Mouse (Mus musculus): ENCODE data around the gene Nup214. TPM values are rescaled to one million over a fixed set of nuclear protein-coding genes. Genes with fewer than 3 reads are reported as not detected.

The Nup214 gene
- polyA plus RNA-seq, 1 experiment from 2014 or later, result 47.8 TPM

DNA sequence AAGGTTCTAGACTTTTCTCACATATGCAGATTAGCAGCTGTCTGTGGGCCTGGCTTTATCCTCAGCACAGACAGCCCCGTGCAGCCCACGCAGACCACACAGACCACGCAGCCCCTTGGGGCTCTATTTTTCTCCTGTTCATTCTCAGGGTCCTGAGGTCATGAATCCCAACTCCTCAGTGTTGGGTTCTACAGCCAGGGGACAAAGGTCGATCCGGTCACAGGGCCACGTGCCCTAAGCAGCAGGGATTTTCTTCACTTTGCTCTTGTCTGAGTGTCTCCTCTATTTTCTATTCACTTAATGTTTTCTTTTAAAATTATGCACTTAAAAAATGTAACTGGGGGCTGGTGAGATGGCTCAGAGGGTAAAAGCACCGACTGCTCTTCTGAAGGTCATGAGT lies 101.1 kb downstream of the Nup214 start:
- no peaks in the 10 kb centered on the region for H3K9me3 ChIP-seq (replicated peaks; ENCODE audit: control insufficient read depth, low read length)
- WGBS, result 76% methylated on average over 7 of the region's 7 CpGs
- H3K4me3 ChIP-seq (ENCODE audit: low read depth, low read length), result no peak overlapping the region
- DNase-seq (ENCODE audit: low spot score) (no peak), ATAC-seq (no peak)
- H3K27ac ChIP-seq (ENCODE audit: low read depth, low read length), result no peak overlapping the region
- H3K36me3 ChIP-seq (ENCODE audit: control insufficient read depth, insufficient read depth, low read length), result no peaks in the 10 kb centered on the region
- H3K4me1 ChIP-seq (ENCODE audit: control insufficient read depth, insufficient read depth, low read length), result no peaks in the 10 kb centered on the region
- no peak overlapping the region for H3K4me2 ChIP-seq (ENCODE audit: low read length)
- no peaks in the 10 kb centered on the region for H3K27me3 ChIP-seq (replicated peaks; ENCODE audit: control insufficient read depth, insufficient read depth, low read length)
- H3K9ac ChIP-seq (ENCODE audit: low read length), result no peak overlapping the region

DNA sequence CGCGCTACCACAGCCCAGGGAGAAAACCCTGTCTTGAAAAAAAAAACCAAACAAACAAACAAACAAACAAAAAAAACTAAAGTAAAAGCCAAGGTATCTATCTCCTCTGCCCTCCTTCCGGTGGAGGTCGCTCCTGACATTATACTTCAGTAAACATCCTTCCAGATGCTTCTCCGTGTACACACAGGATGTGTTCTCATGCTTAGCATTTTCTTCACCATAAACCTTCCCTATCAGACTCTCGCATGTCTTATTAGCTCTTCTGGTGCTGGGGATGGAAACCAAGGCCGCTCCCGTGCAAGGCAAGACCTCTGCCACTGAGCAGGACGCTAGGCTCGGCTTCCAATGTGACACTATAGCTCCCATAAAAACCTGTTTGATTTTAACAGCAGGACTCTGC lies 103.5 kb downstream of the Nup214 start:
- H3K4me3 ChIP-seq (ENCODE audit: low read depth, low read length), result no peak overlapping the region
- ATAC-seq (no peak), DNase-seq (ENCODE audit: low spot score) (no peak)
- H3K9ac ChIP-seq (ENCODE audit: low read length), result no peak overlapping the region
- H3K27ac ChIP-seq (ENCODE audit: low read depth, low read length), result no peak overlapping the region
- no peaks in the 10 kb centered on the region for H3K4me1 ChIP-seq (ENCODE audit: control insufficient read depth, insufficient read depth, low read length)
- no peaks in the 10 kb centered on the region for H3K9me3 ChIP-seq (replicated peaks; ENCODE audit: control insufficient read depth, low read length)
- H3K27me3 ChIP-seq (replicated peaks; ENCODE audit: control insufficient read depth, insufficient read depth, low read length), result peaks cover 14% of the 10 kb centered on the region
- H3K4me2 ChIP-seq (ENCODE audit: low read length), result no peak overlapping the region
- WGBS, result 86% methylated on average over 10 of the region's 10 CpGs
- H3K36me3 ChIP-seq (ENCODE audit: control insufficient read depth, insufficient read depth, low read length), result no peaks in the 10 kb centered on the region

DNA sequence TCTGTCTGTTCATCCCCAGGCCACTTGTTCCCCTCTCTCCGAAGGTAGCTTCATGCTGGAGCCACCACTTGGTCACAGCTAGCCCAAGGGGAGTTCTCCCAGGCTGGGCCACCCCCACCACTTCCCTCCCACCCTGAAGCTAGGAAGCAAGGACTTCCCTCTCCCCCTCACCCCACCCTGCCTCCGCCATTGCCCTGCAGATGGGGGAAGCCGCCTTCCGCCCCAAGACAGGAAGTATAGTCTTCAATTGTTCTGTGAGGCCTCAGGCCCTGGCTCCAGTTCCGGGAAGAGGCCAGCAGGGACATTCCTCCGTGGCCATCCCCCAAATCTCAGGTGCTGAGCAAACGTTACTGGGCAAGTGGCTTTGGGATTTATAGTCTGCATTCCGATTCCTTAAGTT lies 104.3 kb downstream of the Nup214 start:
- Histone ChIP-seq H3K36me3 (ENCODE audit: control insufficient read depth, insufficient read depth, low read length) (no peaks in the 10 kb centered on the region), H3K27ac (ENCODE audit: low read depth, low read length) (no peak overlapping the region), H3K4me2 (ENCODE audit: low read length) (no peak overlapping the region), H3K9ac (ENCODE audit: low read length) (no peak overlapping the region), H3K27me3 (replicated peaks; ENCODE audit: control insufficient read depth, insufficient read depth, low read length) (peaks cover 22% of the 10 kb centered on the region), H3K4me3 (ENCODE audit: low read depth, low read length) (no peak overlapping the region), H3K4me1 (ENCODE audit: control insufficient read depth, insufficient read depth, low read length) (0 out of 2 replicates have a peak, but pooled peaks cover 2% of the 10 kb centered on the region), H3K9me3 (replicated peaks; ENCODE audit: control insufficient read depth, low read length) (no peaks in the 10 kb centered on the region)
- DNase-seq (ENCODE audit: low spot score) (no peak), ATAC-seq (no peak)
- WGBS, result 56% methylated on average over 8 of the region's 8 CpGs

DNA sequence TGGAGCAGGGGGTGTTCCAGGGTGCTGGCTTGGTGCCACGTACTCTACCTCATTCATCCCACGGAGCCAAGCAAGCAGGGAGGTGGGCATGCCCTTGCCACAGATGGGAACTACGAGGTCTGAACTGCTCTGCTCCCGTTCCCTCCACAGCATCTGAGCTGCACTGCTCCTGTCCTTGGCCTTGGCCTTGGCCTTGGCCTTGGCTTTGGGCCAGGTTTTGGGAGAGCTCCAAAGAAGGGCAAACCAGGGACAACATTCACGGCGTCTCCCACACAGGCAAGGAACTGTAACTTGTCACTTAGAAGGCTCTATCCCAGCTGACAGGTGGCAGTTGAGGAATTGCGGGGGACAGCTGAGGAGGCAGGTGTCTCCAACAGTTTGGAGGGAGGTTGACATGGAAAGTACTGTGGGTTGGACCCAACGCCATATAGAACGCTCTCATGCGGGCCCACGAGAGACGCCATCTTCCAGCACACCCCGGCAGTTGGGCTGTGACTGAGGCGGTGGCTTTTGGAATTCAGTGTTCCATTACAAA lies 105.0 kb downstream of the Nup214 start:
- no peak for DNase-seq (ENCODE audit: low spot score)
- Histone ChIP-seq H3K27me3 (replicated peaks; ENCODE audit: control insufficient read depth, insufficient read depth, low read length) (peaks cover 30% of the 10 kb centered on the region), H3K4me3 (ENCODE audit: low read depth, low read length) (no peak overlapping the region), H3K4me1 (ENCODE audit: control insufficient read depth, insufficient read depth, low read length) (peaks cover 9% of the 10 kb centered on the region; the same call in 1 of the 2 replicates), H3K9ac (ENCODE audit: low read length) (no peak overlapping the region), H3K27ac (ENCODE audit: low read depth, low read length) (no peak overlapping the region), H3K4me2 (ENCODE audit: low read length) (no peak overlapping the region), H3K36me3 (ENCODE audit: control insufficient read depth, insufficient read depth, low read length) (no peaks in the 10 kb centered on the region), H3K9me3 (replicated peaks; ENCODE audit: control insufficient read depth, low read length) (no peaks in the 10 kb centered on the region)
- ATAC-seq, result no peak
- 87% methylated on average over 14 of the region's 14 CpGs for WGBS

DNA sequence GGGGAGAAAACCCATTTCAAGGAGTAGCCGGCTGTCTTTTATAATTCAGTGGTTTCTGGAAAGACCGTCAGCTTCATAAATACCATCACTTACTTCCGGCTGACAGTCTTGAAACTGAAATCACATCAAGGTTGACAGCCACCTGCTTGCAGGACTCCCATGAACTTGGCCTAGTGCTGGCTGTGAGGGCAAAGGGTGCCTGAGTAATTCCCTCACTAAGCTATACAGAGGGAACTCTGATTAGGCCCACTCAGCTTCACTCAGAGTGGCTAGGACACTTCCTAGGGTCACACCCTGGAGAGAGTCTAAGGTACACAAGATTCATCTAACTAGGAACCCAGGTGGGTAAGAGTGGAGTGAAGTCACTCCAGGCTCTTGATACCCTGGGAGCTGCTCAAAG lies 106.4 kb downstream of the Nup214 start:
- H3K27me3 ChIP-seq (replicated peaks; ENCODE audit: control insufficient read depth, insufficient read depth, low read length), result peaks cover 43% of the 10 kb centered on the region
- no peaks in the 10 kb centered on the region for H3K36me3 ChIP-seq (ENCODE audit: control insufficient read depth, insufficient read depth, low read length)
- no peak overlapping the region for H3K4me3 ChIP-seq (ENCODE audit: low read depth, low read length)
- H3K4me1 ChIP-seq (ENCODE audit: control insufficient read depth, insufficient read depth, low read length), result peaks cover 9% of the 10 kb centered on the region; the same call in 1 of the 2 replicates
- WGBS, result 86% methylated on average over 3 of the region's 3 CpGs
- H3K27ac ChIP-seq (ENCODE audit: low read depth, low read length), result no peak overlapping the region
- no peak overlapping the region for H3K4me2 ChIP-seq (ENCODE audit: low read length)
- no peak overlapping the region for H3K9ac ChIP-seq (ENCODE audit: low read length)
- no peaks in the 10 kb centered on the region for H3K9me3 ChIP-seq (replicated peaks; ENCODE audit: control insufficient read depth, low read length)
- ATAC-seq, result no peak
- DNase-seq (ENCODE audit: low spot score), result no peak

DNA sequence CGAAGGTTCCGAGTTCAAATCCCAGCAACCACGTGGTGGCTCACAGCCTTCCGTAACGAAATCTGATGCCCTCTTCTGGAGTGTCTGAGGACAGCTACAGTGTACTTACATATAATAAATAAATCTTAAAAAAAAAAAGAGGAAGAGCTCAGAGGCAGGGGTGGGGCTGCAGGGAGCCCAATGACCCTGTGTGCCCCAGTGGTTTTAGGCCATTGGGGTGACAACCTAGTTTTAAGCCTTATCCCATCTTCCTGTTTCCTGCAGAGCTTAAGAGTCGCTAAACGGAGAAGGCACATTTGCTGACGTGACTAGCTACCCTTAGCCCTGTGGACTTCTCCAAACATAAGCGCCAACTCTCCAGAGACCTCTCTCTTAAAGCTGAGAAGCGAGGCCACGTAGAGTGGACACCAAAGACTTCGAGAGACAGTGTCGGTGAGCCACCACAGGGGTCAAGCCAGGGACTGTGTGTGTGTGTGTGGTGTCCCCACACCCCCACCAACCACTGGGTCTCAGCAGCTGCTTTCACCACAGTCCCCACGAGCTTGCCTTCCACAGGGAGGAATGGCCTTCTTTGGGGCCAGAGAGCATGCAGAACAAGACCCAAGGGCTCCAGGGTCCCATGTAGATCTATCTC lies 107.2 kb downstream of the Nup214 start:
- Histone ChIP-seq H3K27ac (ENCODE audit: low read depth, low read length) (no peak overlapping the region), H3K36me3 (ENCODE audit: control insufficient read depth, insufficient read depth, low read length) (no peaks in the 10 kb centered on the region), H3K27me3 (replicated peaks; ENCODE audit: control insufficient read depth, insufficient read depth, low read length) (peaks cover 46% of the 10 kb centered on the region), H3K4me3 (ENCODE audit: low read depth, low read length) (no peak overlapping the region), H3K9ac (ENCODE audit: low read length) (no peak overlapping the region), H3K9me3 (replicated peaks; ENCODE audit: control insufficient read depth, low read length) (no peaks in the 10 kb centered on the region), H3K4me1 (ENCODE audit: control insufficient read depth, insufficient read depth, low read length) (peaks cover 9% of the 10 kb centered on the region; the same call in 1 of the 2 replicates), H3K4me2 (ENCODE audit: low read length) (no peak overlapping the region)
- ATAC-seq (no peak), DNase-seq (ENCODE audit: low spot score) (no peak)
- 84% methylated on average over 14 of the region's 14 CpGs for WGBS

DNA sequence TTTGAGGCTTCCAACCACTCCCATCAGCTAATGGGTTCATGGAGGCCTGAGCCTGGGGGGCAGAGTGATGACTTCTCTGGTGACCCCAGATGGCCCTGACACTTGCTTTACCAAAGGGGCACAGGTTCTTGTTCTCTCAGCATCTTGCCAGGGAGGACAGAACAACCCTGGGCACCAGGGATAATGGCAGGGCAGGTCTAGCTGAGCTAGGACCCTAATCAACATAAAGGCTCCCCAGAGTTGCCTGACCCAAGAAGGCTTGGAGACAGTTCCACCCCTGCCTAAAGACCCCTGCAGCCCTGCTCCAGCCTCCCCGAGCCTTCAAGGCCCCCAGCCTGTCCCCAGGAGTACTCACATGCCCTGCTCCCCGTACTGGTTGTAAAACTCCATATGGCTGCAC lies 108.0 kb downstream of the Nup214 start:
- H3K36me3 ChIP-seq (ENCODE audit: control insufficient read depth, insufficient read depth, low read length), result no peaks in the 10 kb centered on the region
- no peak overlapping the region for H3K4me3 ChIP-seq (ENCODE audit: low read depth, low read length)
- WGBS, result 35% methylated on average over 2 of the region's 2 CpGs
- no peak overlapping the region for H3K9ac ChIP-seq (ENCODE audit: low read length)
- no peaks in the 10 kb centered on the region for H3K9me3 ChIP-seq (replicated peaks; ENCODE audit: control insufficient read depth, low read length)
- H3K27me3 ChIP-seq (replicated peaks; ENCODE audit: control insufficient read depth, insufficient read depth, low read length), result peaks cover 46% of the 10 kb centered on the region
- peaks cover 9% of the 10 kb centered on the region; the same call in 1 of the 2 replicates for H3K4me1 ChIP-seq (ENCODE audit: control insufficient read depth, insufficient read depth, low read length)
- DNase-seq (ENCODE audit: low spot score) (no peak), ATAC-seq (no peak)
- no peak overlapping the region for H3K4me2 ChIP-seq (ENCODE audit: low read length)
- no peak overlapping the region for H3K27ac ChIP-seq (ENCODE audit: low read depth, low read length)

DNA sequence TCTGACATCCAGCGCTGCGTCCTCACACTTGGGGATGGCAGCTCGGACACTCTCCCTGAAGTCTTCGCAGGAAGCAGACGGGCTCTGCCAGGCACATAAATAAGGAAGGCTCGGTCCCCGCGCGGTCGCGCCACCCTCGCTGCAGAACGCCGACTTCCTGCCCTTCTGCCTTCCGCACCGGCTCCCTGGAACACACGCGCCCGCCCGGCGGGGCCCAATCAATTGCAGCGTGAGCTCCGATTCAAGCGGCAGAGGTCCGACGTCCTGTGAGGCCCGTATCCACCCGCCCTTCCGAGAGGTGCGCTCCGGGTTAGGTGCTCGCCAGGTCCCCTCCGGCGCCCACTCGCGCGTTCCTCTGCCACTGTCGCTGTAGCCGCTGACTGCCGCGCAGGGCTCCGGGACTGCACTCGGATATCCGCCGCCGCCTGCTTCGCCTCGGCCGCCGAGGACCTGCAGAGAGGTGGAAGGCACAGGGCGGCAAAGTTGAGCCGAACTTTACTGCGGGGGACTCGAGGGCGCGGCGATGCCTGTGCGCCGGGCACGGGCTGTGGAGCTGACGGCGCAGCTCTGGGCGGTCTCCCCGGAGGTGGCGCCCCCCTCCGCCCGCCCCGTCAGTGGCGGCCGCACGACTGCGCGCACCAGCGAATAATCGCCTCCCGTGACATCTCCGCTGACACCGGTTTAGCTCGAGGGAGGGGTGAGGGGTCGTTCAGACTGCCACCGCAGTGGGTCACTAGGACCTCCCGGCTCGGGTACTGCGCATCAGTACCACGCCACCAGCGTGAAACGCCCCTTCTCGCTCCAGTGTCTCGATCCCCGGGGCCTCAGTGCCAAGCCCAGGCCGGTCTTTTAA lies 109.1 kb downstream of the Nup214 start:
- no peak for ATAC-seq
- Histone ChIP-seq H3K9ac (ENCODE audit: low read length) (peak overlapping the region; percentile 32; the same call in 1 of the 2 replicates), H3K4me1 (ENCODE audit: control insufficient read depth, insufficient read depth, low read length) (peaks cover 9% of the 10 kb centered on the region), H3K4me2 (ENCODE audit: low read length) (peak overlapping the region; percentile 97), H3K4me3 (ENCODE audit: low read depth, low read length) (peak overlapping the region; percentile 57), H3K27ac (ENCODE audit: low read depth, low read length) (no peak overlapping the region), H3K27me3 (replicated peaks; ENCODE audit: control insufficient read depth, insufficient read depth, low read length) (peaks cover 56% of the 10 kb centered on the region), H3K36me3 (ENCODE audit: control insufficient read depth, insufficient read depth, low read length) (no peaks in the 10 kb centered on the region), H3K9me3 (replicated peaks; ENCODE audit: control insufficient read depth, low read length) (no peaks in the 10 kb centered on the region)
- DNase-seq (ENCODE audit: low spot score), result no peak
- under 1% methylated on average over 91 of the region's 91 CpGs for WGBS
